Mouse (Mus musculus): ENCODE results near the gene Thap7. TPM values are rescaled to one million over a fixed set of nuclear protein-coding genes. Genes with fewer than 3 reads are reported as not detected.

Thap7 gene
- polyA plus RNA-seq, 1 experiment from 2014 or later, result 63.2 TPM

Other genes starting within 250 kb of the Thap7 start
- 0.68 and 1.1 TPM in 2 replicates for gene Serpind1, start 199.8 kb downstream of the Thap7 start, polyA plus RNA-seq (2015; fragmentation: Nextera tagmentation; extraction: Ambion mirVana)
- gene Snap29, start 125.2 kb downstream of the Thap7 start, polyA plus RNA-seq (2015; fragmentation: Nextera tagmentation; extraction: Ambion mirVana), result 18.1 and 20.5 TPM in 2 replicates
- 26.0 and 30.7 TPM in 2 replicates for gene Pi4ka, start 124.8 kb downstream of the Thap7 start, polyA plus RNA-seq (2015; fragmentation: Nextera tagmentation; extraction: Ambion mirVana)
- gene Crkl, start 79.1 kb downstream of the Thap7 start, polyA plus RNA-seq (2015; fragmentation: Nextera tagmentation; extraction: Ambion mirVana), result 69.5 and 72.8 TPM in 2 replicates
- 0.36 and 2.7 TPM in 2 replicates for gene Aifm3, start 41.5 kb downstream of the Thap7 start, polyA plus RNA-seq (2015; fragmentation: Nextera tagmentation; extraction: Ambion mirVana)
- gene Lztr1, start 22.4 kb downstream of the Thap7 start, polyA plus RNA-seq (2015; fragmentation: Nextera tagmentation; extraction: Ambion mirVana), result 84.2 and 97.8 TPM in 2 replicates
- 0.25 TPM in 1 of 2 replicates, not detected in the other for gene Lrrc74b, start 30.1 kb upstream of the Thap7 start, polyA plus RNA-seq (2015; fragmentation: Nextera tagmentation; extraction: Ambion mirVana)
- 0.99 and 1.8 TPM in 2 replicates for gene P2rx6, start 30.7 kb upstream of the Thap7 start, polyA plus RNA-seq (2015; fragmentation: Nextera tagmentation; extraction: Ambion mirVana)
- 9.9 and 11.2 TPM in 2 replicates for gene Slc7a4, start 52.1 kb upstream of the Thap7 start, polyA plus RNA-seq (2015; fragmentation: Nextera tagmentation; extraction: Ambion mirVana)
- gene Smpd4, start 88.2 kb upstream of the Thap7 start, polyA plus RNA-seq (2015; fragmentation: Nextera tagmentation; extraction: Ambion mirVana), result 26.0 and 26.8 TPM in 2 replicates
- 6.1 and 7.6 TPM in 2 replicates for gene Ccdc74a, start 115.3 kb upstream of the Thap7 start, polyA plus RNA-seq (2015; fragmentation: Nextera tagmentation; extraction: Ambion mirVana)
- 40.6 and 42.8 TPM in 2 replicates for gene Med15, start 201.8 kb upstream of the Thap7 start, polyA plus RNA-seq (2015; fragmentation: Nextera tagmentation; extraction: Ambion mirVana)
- 83.9 and 88.5 TPM in 2 replicates for gene Klhl22, start 228.5 kb upstream of the Thap7 start, polyA plus RNA-seq (2015; fragmentation: Nextera tagmentation; extraction: Ambion mirVana)